Mouse (Mus musculus) 3134 (cell line): Measurements from ENCODE around the gene Mon2.

Source experiments
- DNase-seq: peaks from one replicate; pipeline ENCODE4 v3.0.0-alpha.2; 2011; ENCODE audit warnings: low spot score; ENCODE audit not compliant: insufficient read length; ENCODE audit errors: extremely low read depth

Gene Mon2

GRCm38 (mm10) chr10:122994402-122995107 is 81.8 kb downstream of the Mon2 start:
- no peak for DNase-seq

DNA sequence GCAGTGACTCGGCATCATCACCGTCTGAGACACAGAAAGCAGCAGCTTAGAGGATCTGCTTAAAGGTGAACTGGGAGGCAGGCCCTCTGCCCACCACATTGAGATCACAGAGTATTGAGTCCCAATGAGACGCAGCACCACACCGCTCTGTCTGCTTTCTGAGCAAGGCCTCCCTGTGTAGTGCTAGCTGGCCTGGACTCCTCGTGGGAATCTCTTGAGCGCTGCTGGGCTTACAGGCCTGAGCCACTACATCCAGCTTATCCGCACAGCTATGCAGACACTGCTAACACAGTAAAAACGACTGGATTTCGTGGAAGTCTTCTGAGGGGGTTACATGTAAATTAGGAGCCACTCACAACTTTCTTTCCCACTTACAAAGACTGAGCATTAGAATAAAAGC is 84.7 kb downstream of the Mon2 start:
- DNase-seq = no peak

GRCm38 (mm10) chr10:122991053-122991452 is 85.3 kb downstream of the Mon2 start:
- no peak for DNase-seq

DNA sequence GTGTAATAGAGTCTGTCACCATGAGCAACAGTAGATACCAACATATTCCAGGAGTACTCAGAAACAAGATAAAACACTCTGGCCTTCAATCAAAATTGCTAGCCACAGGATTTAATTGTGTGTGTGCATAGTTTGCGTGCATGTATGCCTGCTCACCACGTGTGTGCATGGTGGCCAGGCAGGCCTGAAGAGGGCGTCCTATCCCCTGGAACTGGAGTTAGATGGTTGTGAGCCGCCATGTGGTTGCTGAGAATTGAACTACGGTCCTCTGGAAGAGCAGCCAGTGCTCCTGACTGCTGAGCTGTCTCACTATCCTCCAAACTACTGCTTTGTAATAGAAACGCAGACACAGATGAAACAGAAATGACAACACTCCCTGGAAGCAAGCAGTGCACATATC is 85.7 kb downstream of the Mon2 start:
- DNase-seq = no peak

- DNase-seq = no peak
Observed at GRCm38 (mm10) chr10:122989916-122990315, 86.4 kb downstream of the Mon2 start.

- peak; percentile 42 for DNase-seq
Observed at GRCm38 (mm10) chr10:122988372-122988771, 87.9 kb downstream of the Mon2 start.

GRCm38 (mm10) chr10:122987671-122988128 is 88.6 kb downstream of the Mon2 start:
- DNase-seq = peak; percentile 60

DNA sequence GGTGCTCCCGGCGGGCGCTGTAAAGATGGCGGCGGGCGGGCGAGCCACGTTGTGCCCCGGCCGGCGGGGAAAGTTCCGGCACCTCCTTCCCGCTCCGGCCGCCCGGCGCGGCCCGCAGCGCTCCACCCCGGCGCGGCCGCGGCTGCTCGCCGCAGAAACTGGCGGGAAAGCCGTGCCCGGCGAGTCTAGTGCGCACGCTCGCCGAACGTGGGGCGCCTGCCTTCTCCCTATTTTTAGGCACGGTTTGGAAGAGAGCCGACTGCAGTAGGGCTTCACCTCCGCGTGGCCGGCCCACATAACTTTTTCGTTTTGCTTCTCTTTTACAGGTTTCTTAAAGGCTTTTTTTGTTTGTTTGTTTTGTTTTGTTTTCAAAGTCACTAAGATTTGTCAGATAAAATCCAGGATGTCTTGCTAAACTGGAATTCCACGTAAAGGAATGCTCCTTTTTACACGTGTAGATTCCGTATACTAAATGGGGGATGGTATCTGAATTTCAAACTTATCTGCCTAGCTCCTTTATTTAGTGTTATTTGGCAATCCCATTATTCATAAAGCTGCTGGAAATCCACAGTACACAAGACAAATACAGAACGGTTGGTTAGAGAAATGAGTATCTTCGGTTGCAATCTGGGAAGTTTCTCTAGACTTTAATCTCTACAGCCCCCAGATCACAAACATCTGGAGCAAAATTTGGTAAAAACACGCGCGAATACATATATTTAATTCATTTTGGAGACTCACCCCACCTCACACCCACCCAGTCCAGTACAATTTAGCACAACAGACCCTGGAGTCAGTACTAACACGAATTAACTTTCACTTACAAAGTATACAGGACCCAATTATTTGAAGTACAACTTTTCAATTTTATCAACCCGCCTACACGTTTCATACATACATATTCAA is 89.7 kb downstream of the Mon2 start:
- DNase-seq = peak; percentile 88

- peak; percentile 81 for DNase-seq
Observed at GRCm38 (mm10) chr10:122985515-122986319, 90.6 kb downstream of the Mon2 start.

DNA sequence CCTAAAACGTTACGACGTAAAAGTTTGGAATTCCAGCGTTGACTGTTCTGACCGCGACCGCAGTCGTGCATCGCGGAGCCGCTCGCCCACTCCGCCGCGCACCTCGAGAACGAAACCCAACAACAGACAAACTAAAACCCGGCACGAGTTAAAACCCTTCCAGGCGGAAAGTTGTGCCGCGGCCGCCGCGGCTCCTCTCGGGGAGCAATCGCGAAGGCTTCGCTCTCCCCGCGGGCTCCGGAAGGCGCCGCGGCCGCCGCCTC is 91.1 kb downstream of the Mon2 start:
- DNase-seq = peak; percentile 80

DNA sequence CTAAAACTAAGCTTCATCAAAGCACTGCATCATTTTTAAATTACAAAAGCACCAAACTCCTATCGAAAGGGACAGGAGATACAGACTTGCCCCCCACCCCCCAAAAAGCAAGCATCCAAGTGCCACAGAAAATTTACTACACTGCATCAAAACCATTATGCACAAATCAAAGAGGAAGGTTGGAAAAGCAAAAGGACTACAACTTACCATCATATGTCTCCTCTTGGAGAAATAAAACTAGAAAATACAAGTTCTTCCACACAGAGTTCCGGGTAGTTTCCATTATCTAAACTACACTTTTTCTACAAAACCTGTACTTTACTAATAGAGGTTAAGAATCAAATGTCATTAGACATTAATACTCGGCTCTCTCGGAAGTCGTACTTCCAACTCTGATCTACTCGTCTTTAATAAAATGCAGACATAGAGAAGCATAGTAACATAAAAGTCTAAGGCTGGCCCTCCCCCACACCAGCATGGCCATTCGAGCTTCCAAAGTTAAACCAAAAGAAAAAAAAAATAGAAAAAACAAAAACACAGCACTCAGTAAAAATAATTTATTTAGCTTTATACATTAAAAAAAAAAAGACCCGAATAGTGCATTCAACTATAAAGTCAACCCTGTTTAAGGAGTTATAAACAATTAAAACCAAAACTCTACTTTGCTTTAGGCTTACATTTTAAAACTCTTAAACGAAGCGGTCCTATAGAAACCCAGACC is 91.6 kb downstream of the Mon2 start:
- DNase-seq = no peak

- DNase-seq = peak; percentile 24
Observed at GRCm38 (mm10) chr10:122983579-122984530, 92.5 kb downstream of the Mon2 start.

GRCm38 (mm10) chr10:122982909-122983578 is 93.3 kb downstream of the Mon2 start:
- DNase-seq = peak; percentile 46

GRCm38 (mm10) chr10:122980123-122980522 is 96.2 kb downstream of the Mon2 start:
- no peak for DNase-seq

GRCm38 (mm10) chr10:122979356-122979755 is 96.9 kb downstream of the Mon2 start:
- DNase-seq = no peak

DNA sequence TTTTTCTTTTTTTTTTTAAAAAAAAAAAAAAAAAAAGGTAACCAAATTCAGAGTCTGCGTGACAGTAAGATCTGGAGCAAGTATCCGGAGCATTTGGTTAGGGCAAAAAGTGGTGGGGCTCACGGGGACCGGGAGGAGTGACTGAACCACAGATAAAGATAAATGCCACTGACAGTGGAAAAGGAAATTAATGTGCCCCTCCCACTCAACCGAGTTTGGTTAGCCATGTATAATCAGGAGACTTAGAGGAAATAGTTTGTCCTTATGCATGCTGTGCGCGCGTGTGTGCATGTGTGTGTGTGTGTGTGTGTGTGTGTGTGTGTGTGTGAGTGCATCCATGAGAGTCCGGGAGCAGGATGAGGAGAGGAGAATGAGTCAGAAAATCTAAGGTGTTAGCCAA is 100.3 kb downstream of the Mon2 start:
- DNase-seq = no peak

DNA sequence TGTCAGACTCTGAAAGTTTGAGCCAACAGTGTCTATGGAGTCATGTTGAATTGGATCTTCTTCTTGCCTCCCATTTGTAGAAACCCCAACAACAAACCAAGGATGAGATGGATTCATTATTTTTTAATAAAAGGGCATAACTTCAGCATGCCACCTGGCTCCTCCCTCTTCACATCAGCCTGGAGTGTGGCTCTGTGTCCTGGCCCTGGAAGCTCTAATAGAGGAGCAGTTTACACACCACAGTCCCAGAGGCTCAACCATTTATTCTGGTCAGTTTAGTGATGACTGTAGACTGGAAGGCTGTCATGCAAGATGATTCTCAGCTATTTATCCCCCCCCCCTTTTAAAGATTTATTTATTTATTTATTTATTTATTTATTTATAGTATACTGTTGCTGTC is 103.1 kb downstream of the Mon2 start:
- no peak for DNase-seq

DNA sequence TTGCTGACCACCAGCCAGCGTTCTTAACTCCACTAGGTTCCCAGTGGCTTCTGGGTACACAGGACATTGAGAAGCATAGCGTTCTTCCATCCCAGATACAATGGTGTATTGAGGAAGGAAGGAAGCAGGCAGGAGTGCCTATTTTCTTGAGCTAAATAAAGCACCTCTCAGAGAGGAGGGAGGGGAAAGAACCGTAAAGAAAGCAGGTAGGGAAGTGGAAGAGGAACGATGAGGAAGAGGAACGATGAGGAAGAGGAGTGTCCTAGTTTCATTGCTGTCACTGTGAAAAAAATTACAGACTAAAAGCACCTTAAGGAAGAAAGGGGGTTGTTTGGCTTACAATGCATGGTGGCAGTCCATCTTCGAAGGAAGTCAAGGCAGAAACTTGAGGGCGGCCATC is 106.1 kb downstream of the Mon2 start:
- no peak for DNase-seq

DNA sequence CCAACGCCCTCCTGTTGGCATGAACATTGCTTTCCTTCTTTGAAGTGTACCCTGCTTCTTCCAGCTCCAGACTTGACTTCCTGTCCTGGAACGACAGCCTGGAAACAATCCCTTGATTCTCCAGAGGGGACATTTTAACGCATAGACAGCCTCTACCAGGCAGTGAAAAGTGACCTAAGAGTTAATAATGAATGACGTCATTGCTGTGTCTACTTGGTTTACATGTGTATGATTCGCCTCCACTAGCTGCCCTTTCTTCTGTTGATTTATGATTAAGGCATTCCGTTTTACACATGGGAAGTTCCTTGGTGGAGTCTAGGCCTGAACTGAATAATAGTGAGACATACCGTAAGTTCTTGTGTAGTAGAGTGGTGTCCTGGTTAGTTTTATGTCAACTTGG is 109.9 kb downstream of the Mon2 start:
- no peak for DNase-seq
